Mouse (Mus musculus) hindbrain, postnatal 0 days (tissue): ENCODE data around the gene Arid1b. TPM values are rescaled to one million over a fixed set of nuclear protein-coding genes. Genes with fewer than 3 reads are reported as not detected.

Experiments
- ATAC-seq: fragments of 200-750 bp; cut with Nextera tagmentation; 2 replicates; pipeline ENCODE4 v1.8.0; 2017; ENCODE audit warnings: mild to moderate bottlenecking, moderate TSS enrichment, moderate library complexity
- DNase-seq: peaks from one replicate; pipeline ENCODE4 v3.0.0-alpha.2; 2015; ENCODE audit warnings: low spot score
- H3K27ac ChIP-seq: fragments of 300-500 bp; sonication (generic); 2 replicates; pipeline ENCODE4 v1.5.1; 2014; ENCODE audit warnings: mild to moderate bottlenecking
- H3K27me3 ChIP-seq: fragments of 300-500 bp; sonication (generic); 2 replicates; pipeline ENCODE4 v1.6.1; 2014; ENCODE audit warnings: low read length, mixed read lengths; ENCODE audit not compliant: insufficient read depth
- H3K36me3 ChIP-seq: fragments of 300-500 bp; sonication (generic); 2 replicates; pipeline ENCODE4 v1.6.1; 2014; ENCODE audit warnings: low read length, mixed read lengths; ENCODE audit not compliant: insufficient read depth
- H3K4me1 ChIP-seq: fragments of 300-500 bp; sonication (generic); 2 replicates; pipeline ENCODE4 v1.6.1; 2014; ENCODE audit warnings: antibody characterized with exemption, low read length, mixed read lengths; ENCODE audit not compliant: insufficient read depth
- H3K4me2 ChIP-seq: fragments of 300-500 bp; sonication (generic); 2 replicates; pipeline ENCODE4 v1.6.1; 2014; ENCODE audit warnings: low read depth, mild to moderate bottlenecking, low read length, moderate library complexity, mixed read lengths
- H3K4me3 ChIP-seq: fragments of 300-500 bp; sonication (generic); 2 replicates; pipeline ENCODE4 v1.5.1; 2014; ENCODE audit warnings: low read length
- H3K9ac ChIP-seq: fragments of 300-500 bp; sonication (generic); replicated peaks from 2 replicates; pipeline ENCODE4 v1.6.1; 2014; ENCODE audit warnings: mild to moderate bottlenecking, low read length, moderate library complexity, mixed read lengths
- H3K9me3 ChIP-seq: fragments of 300-500 bp; sonication (generic); 2 replicates; pipeline ENCODE4 v1.6.1; 2016; ENCODE audit warnings: low read length, mixed read lengths
- CTCF ChIP-seq: IDR thresholded peaks from 2 replicates; pipeline ENCODE4 v1.5.1; 2016; ENCODE audit warnings: antibody characterized with exemption, control low read depth, low read depth
- WGBS: fragments of 180-500 bp; shearing (Covaris S2); extraction: QIAGEN DNeasy Blood & Tissue Kit; methylation state at CpG from one replicate; pipeline ENCODE4 v1.1.7; 2014; 5-methylcytosine and 5-hydroxymethylcytosine counted together
- polyA plus RNA-seq: library from polyadenylated mRNA; unstranded; fragments of >200 nt; fragmentation: Nextera tagmentation; extraction: Ambion mirVana; gene quantifications from 2 replicates; pipeline ENCODE4 v1.2.1, GENCODE M21; 2015
- total RNA-seq: library from RNA; depleted of rRNA; stranded (reverse); fragments of >200 nt; gene quantifications from 2 replicates; pipeline ENCODE4 v1.2.3, GENCODE M21; 2014

Arid1b gene
- total and polyA plus RNA-seq, 2 experiments from 2014 or later: 10.5 to 62.5 TPM

DNA sequence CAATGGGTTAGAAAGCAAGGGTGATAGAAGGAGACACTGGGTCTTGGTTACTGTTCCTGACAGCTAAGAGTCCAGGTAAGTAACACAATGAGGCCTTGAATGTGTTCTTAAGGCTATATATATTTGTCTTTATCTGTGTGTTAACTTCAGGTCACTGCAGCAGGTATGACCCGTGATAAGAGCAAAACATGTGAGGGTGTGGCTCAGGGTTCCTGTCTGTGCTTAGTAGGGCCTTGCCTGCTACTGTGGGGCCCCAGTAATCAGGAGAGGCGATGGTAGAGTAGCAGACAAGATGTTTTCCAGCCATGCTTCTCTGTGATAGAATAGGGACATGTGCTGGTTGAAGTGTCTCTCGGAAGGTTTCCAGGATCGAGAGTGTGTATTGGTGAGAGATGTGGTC is 118.0 kb downstream of the Arid1b start:
- Histone ChIP-seq H3K9me3 (no peaks in the 10 kb centered on the region), H3K4me2 (no peak overlapping the region), H3K36me3 (no peaks in the 10 kb centered on the region), H3K9ac (no peak overlapping the region), H3K4me1 (peaks cover 19% of the 10 kb centered on the region; the same call in 1 of the 2 replicates), H3K4me3 (no peak overlapping the region), H3K27ac (no peak overlapping the region), H3K27me3 (no peaks in the 10 kb centered on the region)
- no peak for TF ChIP-seq CTCF
- ATAC-seq (no peak), DNase-seq (no peak)
- 90% methylated on average over 4 of the region's 4 CpGs for WGBS

DNA sequence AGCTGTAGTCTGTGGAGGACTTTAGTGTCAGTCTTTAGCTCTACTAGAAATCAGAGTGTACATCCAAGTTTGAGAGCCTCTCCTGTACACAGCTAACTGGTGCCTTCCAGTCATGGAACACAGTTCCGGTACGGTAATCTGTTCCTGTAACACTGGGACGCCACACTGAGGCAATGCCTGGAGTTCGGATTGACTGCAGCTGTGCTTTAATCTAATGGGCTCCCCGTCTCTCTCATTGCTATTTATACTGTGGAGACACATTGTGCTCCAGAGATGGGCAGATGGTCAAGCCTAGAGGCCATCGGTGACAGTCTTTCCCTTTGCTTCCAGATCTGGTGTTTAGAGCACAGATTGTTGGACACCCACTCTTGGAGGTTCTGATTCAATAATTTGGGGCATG is 121.8 kb downstream of the Arid1b start:
- Histone ChIP-seq H3K9ac (no peak overlapping the region), H3K4me1 (peaks cover 6% of the 10 kb centered on the region; the same call in 1 of the 2 replicates), H3K36me3 (no peaks in the 10 kb centered on the region), H3K4me2 (no peak overlapping the region), H3K27ac (no peak overlapping the region), H3K9me3 (no peaks in the 10 kb centered on the region), H3K27me3 (no peaks in the 10 kb centered on the region), H3K4me3 (no peak overlapping the region)
- ATAC-seq: no peak
- TF ChIP-seq CTCF: no peak
- 66% methylated on average over 6 of the region's 6 CpGs for WGBS
- DNase-seq: no peak

DNA sequence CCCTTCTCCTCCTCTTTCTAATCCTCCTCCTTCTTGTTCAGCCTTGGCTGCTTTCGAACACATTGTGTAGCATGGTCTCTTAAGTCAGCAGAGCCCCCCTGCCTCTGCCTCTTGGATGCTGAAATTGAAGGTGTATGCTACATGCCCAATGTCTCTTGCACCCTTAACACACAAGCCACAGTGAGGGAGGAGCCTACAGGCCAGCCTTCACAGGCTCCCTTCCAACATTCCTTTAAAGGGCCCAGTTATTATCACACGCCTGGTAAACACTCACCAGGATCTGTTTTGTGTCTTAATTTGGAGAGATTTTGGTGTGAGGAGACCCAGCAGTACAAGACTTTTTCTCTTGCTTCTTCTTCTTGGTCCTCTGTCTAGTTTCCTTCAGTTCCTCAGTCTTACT is 122.9 kb downstream of the Arid1b start:
- WGBS: 65% methylated on average over 2 of the region's 2 CpGs
- ATAC-seq (no peak), DNase-seq (no peak)
- Histone ChIP-seq H3K9me3 (no peaks in the 10 kb centered on the region), H3K36me3 (no peaks in the 10 kb centered on the region), H3K4me1 (peaks cover 6% of the 10 kb centered on the region; the same call in 1 of the 2 replicates), H3K9ac (no peak overlapping the region), H3K4me3 (no peak overlapping the region), H3K27me3 (no peaks in the 10 kb centered on the region), H3K27ac (no peak overlapping the region), H3K4me2 (no peak overlapping the region)
- no peak for TF ChIP-seq CTCF

DNA sequence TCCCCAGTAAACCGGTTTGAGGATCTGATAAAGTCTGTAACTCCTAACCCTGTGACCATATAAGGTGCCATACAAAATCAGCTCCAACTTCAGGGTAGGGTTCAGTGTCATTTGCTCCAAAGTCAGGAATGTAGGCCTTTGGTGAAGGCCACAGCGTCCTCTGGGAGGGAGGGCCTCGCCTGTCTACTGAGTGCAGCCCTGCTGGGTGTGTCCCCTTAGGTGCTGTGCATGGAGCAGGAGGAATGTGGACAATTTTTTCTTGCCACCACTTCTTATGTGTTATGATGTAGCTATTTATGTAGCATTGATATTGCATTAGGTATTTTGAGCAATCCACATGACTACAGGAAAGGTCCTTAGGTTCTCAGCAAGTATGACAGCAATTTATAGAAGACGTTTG is 124.0 kb downstream of the Arid1b start:
- ATAC-seq (no peak), DNase-seq (no peak)
- Histone ChIP-seq H3K36me3 (no peaks in the 10 kb centered on the region), H3K4me2 (no peak overlapping the region), H3K4me1 (peaks cover 6% of the 10 kb centered on the region; the same call in 1 of the 2 replicates), H3K27ac (no peak overlapping the region), H3K9ac (no peak overlapping the region), H3K4me3 (no peak overlapping the region), H3K27me3 (no peaks in the 10 kb centered on the region), H3K9me3 (no peaks in the 10 kb centered on the region)
- no peak for TF ChIP-seq CTCF
- 92% methylated on average over 4 of the region's 4 CpGs for WGBS

DNA sequence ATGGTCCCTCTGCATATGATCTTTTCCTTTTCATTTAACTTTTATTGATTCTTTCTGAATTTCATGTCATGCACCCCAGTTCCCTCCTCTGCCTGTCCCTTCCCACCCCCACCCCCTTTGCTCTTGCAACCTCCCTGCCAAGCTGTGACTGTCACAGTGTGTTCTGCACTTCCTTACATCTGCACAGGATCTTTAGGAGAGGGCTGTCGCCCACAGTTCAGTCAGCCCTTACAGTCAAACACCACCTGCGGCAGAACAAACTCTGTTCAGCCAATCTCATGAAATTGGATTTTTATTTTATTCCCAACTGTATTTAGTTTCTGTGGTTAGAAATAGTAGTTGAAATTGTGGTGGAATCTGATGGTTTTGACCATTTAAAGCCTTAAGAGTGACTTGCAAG is 130.5 kb downstream of the Arid1b start:
- no peak overlapping the region for H3K9ac ChIP-seq
- no peak overlapping the region for H3K4me3 ChIP-seq
- DNase-seq (no peak), ATAC-seq (no peak)
- no peaks in the 10 kb centered on the region for H3K9me3 ChIP-seq
- H3K27ac ChIP-seq: no peak overlapping the region
- TF ChIP-seq CTCF: no peak
- 58% methylated on average over 2 of the region's 2 CpGs for WGBS
- H3K36me3 ChIP-seq: 0 out of 2 replicates have a peak, but pooled peaks cover 6% of the 10 kb centered on the region
- no peak overlapping the region for H3K4me2 ChIP-seq
- H3K4me1 ChIP-seq: no peaks in the 10 kb centered on the region; the same call in 1 of the 2 replicates
- H3K27me3 ChIP-seq: no peaks in the 10 kb centered on the region

DNA sequence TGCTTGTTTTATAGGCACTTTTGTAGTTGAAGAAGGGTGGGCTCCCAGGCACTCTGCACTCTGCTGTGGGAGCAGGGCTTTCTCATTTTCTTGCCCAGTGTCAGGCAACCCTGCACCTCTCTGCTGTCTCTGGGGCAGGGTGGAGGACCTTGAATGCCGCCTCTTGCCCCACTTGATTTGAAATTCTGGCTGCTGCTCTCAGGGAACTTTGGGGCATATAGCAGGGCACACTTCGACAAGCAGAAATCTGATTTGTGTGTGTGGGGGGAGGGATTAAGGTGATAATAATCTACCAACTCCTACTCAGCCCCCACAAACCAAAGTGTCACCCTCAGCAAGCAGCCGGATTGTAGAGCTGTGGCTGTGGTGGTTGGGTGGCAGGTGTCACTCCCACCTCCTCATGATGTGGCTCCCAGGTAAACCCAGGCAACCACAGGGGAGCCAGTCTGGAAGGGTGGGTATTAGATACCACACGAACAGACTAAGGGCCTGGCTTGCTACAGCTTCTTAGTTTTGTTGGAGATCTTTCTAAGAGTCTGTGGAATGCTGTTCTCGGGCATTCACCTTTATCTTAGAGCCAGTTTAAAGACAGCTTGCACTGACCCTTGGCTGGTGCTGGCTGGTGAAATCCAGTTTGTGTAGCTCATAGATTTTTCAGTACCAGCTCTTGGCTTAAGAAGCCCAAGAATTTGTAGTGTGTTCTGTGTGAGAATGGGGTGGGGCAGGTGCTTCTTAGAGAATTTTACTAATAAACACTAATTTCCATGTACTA is 131.1 kb downstream of the Arid1b start:
- H3K9me3 ChIP-seq: no peaks in the 10 kb centered on the region
- no peak overlapping the region for H3K9ac ChIP-seq
- no peak overlapping the region for H3K4me2 ChIP-seq
- H3K27ac ChIP-seq: no peak overlapping the region
- no peak overlapping the region for H3K4me3 ChIP-seq
- no peak for TF ChIP-seq CTCF
- no peaks in the 10 kb centered on the region; the same call in 1 of the 2 replicates for H3K4me1 ChIP-seq
- no peak for DNase-seq
- no peak for ATAC-seq
- 0 out of 2 replicates have a peak, but pooled peaks cover 6% of the 10 kb centered on the region for H3K36me3 ChIP-seq
- 77% methylated on average over 5 of the region's 5 CpGs for WGBS
- H3K27me3 ChIP-seq: no peaks in the 10 kb centered on the region
